Mouse (Mus musculus) heart, postnatal 36 days (tissue): ENCODE measurements around the gene Vmn1r64. TPM values are rescaled to one million over a fixed set of nuclear protein-coding genes. Genes with fewer than 3 reads are reported as not detected.
"Not testable (repeated sequence)": the region's sequence is repeated elsewhere in the genome, so short reads cannot be mapped to it uniquely, and the experiment has no call there.

Experiments used
- DNase-seq, 2 experiments: peaks; one replicate each; pipeline ENCODE4 v3.0.0; 2021 to 2022
- intact Hi-C: fragments of 180-260 bp; cut with DNase I; formaldehyde crosslinking; loops from one replicate; pipeline ENCODE4 v1.15.1; 2025
- total RNA-seq, 2 experiments: library from RNA; stranded (reverse); gene quantifications; 2 replicates each; pipeline ENCODE4 v1.2.3; 2021

Vmn1r64 gene
- total RNA-seq, result not detected

DNA sequence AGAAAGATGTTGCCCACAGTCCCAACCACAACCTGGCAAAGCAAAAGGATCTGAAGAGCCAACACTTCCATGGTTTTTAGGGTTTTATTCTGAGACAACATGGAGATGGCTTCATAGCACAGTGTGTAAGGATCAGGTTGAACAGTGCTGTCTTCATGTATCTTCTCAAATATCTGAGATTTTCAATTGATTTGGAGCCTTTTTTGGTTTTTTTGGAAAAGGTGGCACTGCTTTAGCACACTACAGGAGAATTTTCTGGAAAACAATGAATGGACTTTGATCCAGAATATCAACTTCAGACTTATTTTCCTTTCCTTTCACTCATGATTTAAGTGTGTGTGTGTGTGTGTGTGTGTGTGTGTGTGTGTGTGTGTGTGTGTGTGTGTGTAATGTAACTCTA, at the start of gene Vmn1r64:
Gene Vmn1r64 (minus strand): TSS at position 101 of the 400 bp plus-strand sequence.
- intact Hi-C loops, result no loop called here
- no peak for DNase-seq

- intact Hi-C loops, result no loop called here
- no peak for DNase-seq
These were observed 14.9 kb upstream of the Vmn1r64 start for GRCm38 (mm10) chr7:5899238-5899637.

DNA sequence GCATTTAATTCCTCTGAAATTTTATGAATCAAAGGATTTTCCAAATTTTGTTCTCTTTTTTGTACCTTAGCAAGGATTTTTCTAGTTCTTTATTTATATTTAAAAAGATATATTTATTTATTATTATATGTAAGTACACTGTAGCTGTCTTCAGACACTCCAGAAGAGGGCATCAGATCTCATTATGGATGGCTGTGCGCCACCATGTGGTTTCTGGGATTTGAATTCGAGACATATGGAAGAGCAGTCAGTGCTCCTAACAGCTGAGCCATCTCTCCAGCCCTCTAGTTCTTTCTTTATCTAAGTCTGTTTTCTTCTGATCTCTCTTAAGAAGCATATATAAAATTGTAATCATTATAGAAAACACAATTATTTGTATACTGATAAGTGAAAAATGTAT, 12.9 kb upstream of the Vmn1r64 start:
- intact Hi-C loops, DNase-seq: not testable (repeated sequence)

Other genes with a start within 250 kb of the Vmn1r64 start
- not detected for gene Vmn1r62, start 210.9 kb downstream of the Vmn1r64 start, total RNA-seq
- gene Vmn1r63, start 79.1 kb downstream of the Vmn1r64 start, total RNA-seq, result not detected
- gene Vmn1r65, start 126.5 kb upstream of the Vmn1r64 start, total RNA-seq, result not detected
- not detected for gene Nlrp4c, start 160.6 kb upstream of the Vmn1r64 start, total RNA-seq